Mouse (Mus musculus) spleen, postnatal 36 days (tissue): ENCODE data around the gene Cpsf4l.

Experiments
- DNase-seq, 2 experiments: peaks; one replicate each; pipeline ENCODE4 v3.0.0; 2022; ENCODE audit warnings: low spot score in 2 of 2, mixed read lengths in 1 of 2

Gene Cpsf4l

DNA sequence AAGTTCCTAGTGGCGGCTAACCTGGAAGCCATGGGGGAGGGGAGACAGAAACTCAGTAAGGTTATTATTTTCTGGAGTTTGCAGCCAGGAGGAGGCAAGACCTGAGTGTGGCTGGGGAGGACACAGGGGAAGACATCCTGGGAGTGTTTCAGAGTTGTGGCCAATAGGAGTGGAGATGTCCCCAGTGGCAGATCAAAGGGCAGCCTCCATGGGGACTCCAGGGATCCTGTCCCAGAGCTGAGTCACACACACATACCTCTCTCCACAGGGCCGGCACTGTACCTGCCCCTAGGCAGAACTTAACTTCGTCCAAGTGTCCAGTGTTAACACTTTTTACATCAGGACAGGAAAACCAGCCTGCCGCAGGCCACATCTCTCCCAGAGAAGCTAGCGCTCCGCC, 25.3 kb upstream of the Cpsf4l start:
- DNase-seq = no peak

DNA sequence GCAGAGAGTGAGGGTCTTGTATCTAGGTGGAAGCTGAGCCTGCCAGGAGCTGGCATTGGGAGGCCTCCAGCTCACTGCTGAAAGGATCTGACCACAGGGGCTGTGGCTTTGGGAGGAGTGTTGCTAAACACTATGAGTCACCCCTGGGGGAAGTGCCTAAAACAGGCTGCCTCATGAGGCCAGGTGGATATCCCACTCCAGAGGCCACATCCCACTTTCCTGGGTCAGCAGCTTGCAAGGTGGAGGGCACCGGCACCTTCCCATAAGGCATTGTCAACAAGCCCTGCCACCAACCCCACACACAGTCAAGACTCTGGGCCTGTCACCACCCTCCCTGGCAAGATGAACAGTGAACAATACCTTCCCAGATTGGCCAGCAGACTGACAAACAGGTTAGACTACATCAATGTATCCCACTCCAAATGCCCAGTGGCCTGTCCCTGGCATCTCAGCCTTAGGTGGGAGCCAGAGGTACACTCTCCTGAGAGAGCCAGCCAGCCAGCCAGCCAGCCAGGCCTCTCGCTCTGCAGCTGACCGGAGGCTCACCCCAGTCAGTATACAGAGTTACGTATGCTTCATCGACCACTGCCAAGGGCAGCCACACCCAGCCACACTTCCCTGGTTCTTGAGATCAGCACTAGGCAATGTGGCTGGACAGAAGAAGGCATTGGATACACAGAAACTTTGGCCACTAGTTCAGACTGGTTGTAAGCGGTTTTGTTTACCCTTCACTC, 24.0 kb upstream of the Cpsf4l start:
- no peak for DNase-seq

DNA sequence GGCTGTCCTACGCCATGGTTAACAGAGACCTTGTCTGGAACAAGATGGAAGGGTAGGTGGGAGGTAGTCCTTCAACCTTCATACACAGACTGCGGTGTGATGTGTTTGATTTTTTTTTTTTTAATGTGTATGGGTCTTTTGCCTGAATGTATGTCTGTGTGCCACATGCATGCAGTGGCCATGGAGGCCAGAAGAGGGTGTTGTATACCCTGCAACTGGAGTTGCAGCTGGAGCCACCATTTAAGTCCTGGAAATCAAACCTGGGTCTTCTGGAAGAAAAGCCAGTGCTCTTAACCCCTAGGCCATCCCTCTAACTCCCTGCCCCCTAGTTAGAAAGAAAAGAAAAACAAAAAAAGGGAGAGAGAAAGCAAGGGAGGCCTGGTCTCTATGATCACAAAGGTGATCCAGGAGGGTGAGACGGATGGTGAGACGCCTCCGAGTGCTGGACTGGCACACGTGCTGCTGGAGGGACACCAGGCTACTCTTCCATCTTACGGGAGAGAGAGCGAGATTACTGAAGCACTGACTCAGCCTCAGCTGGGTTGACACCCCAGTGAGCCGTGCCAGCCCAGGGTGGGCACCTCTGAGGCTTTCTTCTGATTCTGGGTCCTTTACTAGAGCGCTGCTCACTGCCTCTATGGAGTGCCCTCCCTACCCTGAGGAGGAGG, 22.3 kb upstream of the Cpsf4l start:
- no peak for DNase-seq

DNA sequence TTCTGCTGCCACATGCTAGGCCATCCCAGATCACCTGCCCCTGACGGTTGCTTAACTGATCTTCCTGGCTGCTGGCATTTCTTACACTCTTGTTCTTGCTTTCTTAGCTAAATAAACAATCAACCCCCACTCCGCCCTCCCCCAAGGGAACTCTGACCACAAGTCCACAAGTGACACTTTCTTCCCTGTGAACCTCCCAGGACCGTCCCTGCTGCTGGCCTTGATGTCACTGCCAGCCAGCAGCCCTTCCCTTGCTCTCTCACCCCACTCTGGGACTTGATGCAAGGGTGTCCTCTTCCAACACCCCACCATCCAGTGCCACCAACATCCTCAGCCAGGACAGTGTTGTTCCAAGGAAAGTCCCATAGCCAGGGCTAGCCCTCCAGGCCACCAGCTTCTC, 21.1 kb upstream of the Cpsf4l start:
- no peak for DNase-seq

DNA sequence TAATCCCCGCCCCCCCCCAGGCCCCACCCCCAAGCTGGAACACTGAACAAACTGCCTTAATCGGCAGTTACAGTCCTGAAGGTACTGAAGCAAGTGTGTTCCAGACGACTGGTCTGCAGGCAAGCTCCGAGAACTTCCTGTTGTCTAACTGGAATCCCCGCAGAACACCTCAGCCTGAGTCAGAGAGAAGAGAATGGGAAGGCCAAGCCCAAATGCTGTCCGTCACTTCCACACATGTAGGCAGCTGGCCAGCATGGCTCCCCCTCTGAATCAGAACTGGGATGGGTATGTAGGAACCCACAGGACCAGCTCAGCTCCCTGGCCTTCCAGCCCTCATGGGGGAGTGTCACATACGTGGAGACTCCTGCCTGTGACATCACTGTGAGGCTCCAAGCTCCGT, 20.1 kb upstream of the Cpsf4l start:
- no peak for DNase-seq

GRCm38 (mm10) chr11:113729239-113729638, 19.4 kb upstream of the Cpsf4l start:
- no peak for DNase-seq

DNA sequence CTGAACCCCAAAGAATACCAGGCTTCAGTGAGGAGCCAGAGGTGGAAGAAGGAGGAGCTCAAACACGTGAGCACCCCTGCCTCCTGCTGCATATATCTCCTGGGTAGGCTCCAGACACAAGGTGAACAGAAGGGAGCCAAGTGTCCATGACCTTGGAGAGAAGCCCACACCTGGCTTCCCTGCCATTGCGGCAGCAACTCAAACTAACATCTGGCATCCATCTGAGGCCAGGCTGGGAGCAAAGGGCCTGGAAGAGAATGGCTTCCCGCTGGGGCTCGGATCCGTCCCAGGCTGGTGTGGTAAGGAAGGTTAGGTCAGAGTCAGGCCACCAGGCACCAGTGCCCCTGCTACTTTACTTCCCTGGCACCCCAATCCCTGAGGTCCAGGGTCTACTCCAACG, 18.2 kb upstream of the Cpsf4l start:
- DNase-seq = no peak

DNA sequence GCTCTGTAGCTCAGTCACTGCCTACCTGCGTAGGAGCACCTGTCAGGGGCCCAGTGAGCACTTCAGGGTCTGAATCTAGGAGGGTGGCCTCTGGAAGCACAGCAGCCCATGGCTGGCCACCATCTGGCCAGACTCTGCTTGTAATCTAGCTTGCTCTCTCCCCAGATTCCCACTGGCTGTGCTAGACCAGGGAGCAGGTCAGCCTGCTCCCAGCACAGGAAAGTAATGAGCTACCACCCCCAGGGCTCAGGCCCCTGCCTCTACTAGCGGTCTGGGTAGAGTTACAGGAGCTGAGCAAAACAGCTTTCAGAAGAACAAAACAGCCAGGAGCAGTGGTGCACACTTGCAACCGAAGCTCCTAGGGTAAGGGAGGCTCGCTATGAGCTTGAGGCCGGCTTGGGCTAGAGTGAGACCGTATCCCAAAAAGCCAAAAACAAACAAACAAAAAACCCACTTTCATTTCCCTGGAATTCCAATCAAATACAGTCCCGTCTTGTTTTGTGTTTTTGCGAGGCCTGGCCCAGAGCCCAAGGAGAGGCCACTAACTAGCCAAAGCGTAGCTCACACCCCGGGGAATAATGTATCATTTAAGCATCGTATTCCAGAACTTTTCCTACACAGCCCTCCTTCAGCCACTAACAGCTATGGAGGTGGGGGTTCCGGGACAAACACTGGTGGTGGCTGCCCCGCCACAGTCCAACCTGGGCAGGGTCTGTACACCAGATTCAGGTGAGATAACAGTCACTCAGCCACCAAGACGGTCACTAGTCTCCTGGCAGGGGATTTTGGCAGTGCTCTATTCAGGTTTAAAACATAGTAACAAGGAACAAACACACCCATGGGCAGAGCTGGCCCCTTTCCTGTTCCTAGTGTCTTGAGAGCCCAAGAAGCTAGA, 17.4 kb upstream of the Cpsf4l start:
- no peak for DNase-seq

- DNase-seq = no peak
These were observed 15.6 kb upstream of the Cpsf4l start for GRCm38 (mm10) chr11:113725235-113726048.

- no peak for DNase-seq
These were observed 12.7 kb upstream of the Cpsf4l start for GRCm38 (mm10) chr11:113722405-113723090.

DNA sequence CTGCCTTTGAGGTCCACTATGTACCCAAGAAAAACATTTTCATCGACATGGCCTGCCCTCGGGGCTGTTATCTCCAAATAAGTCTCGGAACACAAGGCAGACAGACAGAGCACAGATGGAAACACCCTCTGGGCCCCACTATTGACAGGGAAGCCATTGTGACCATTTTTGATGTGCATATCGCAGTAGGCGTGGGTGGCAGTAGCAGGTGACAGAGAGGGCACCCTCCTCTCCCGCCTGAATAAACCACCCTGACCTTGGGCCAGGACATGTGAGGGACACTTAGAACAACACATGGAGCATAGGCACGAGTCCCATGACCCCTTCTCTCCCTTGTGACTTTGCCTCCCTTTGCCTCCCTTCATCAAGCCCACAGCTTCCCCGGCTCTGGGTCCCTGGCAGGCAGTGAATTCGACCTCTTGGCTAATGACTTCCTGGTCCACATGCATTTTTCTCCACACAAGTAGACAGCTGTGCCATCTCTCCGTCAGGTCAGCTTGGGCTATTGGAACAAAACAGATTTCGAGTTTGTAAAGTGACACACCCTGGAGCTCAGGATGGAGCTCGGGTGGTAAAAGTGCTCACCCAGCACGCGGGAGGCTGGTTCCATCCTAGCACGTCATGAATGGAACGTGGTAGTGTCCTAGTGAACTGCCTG, 8.1 kb upstream of the Cpsf4l start:
- no peak for DNase-seq

DNA sequence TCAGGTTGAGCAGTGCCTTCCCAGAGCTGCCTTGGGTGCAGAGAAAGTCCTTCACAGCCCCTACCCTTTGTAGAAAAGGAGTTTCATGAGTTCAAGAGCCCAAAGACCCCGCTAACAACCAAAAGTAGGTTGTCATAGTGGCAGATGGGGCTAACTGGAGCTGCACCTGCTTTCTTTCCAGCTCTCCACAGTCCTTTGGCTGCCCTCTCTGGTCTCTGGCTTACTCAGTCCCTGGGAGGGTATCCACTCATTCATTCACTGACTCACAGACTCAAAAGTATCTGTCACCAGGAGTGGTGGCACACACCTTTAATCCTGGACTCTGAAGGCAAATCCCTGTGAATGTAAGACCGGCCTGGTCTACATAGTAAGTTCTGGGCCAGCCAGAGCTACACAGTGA, 6.3 kb upstream of the Cpsf4l start:
- DNase-seq = no peak

GRCm38 (mm10) chr11:113715078-113715674, 5.4 kb upstream of the Cpsf4l start:
- peak in 1 of 2 experiments; percentile 17 for DNase-seq

DNA sequence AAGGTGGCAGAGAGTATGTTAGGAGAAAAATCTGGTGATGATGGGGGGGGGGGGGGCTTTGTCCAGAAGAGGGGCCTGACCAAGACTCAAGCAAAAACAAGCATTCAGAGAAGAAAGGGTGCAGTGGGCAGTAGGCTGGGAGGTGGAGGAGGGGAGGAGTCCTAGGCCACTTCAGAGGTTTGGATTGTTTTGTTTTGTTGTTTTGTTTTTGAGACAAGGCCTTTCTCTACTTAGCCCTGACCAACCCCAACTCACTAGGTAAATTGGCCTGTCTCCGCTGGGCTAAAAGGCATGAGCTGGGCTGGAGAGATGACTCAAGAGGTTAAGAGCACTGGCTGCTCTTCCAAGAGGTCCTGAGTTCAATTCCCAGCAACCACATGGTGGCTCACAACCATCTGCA, 1.2 kb upstream of the Cpsf4l start:
- DNase-seq = no peak

- no peak for DNase-seq
These were observed 500 bp upstream of the Cpsf4l start for GRCm38 (mm10) chr11:113710257-113710777.

DNA sequence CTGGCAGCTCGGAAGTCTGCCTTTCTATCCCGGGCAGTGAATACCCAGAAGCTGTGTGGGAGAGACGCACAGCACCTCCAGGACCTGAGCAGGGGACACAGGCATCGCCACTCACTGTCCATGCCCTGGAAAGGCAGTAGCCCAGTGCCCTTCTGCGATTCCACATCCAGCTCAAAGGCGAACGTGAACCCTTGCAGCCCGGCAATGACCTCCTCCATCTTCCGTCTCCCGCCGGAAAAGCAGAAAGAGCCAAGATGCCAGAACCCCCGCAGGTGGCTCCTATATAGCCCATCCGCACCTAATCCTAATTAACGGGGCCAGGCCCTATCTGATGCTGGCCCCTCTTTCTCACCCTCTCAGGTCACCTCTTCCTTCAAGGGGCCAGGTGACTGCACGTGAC, 545 bp downstream of the Cpsf4l start:
- no peak for DNase-seq

DNA sequence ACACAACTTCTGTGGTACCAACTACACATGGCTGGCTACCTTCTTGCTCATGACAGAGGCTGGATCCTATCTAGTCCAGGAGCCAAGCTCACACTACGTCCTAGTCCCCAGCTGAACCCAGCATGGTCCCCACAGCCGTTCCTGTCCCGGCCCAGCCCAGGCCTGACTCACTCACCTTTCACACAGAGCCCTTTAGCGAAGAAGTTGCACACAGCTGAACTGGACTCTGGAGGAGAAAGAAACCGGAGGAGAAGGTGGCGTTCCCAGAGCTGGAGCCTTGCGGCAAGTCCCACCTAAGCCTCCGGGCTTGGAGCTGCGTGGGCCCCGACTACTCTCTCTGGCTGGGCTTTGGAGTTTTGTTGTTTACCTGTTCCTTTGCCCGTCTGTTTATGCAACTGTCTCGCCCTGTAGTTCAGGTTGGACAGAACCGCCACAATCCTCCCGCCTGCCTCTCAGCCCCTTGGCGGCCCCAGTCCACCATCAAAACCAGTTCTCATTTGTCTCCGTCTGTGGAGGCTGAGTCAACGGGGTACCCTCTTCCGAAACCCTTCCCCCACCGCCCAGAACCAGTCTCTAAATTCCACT, 1.1 kb downstream of the Cpsf4l start:
- no peak for DNase-seq

DNA sequence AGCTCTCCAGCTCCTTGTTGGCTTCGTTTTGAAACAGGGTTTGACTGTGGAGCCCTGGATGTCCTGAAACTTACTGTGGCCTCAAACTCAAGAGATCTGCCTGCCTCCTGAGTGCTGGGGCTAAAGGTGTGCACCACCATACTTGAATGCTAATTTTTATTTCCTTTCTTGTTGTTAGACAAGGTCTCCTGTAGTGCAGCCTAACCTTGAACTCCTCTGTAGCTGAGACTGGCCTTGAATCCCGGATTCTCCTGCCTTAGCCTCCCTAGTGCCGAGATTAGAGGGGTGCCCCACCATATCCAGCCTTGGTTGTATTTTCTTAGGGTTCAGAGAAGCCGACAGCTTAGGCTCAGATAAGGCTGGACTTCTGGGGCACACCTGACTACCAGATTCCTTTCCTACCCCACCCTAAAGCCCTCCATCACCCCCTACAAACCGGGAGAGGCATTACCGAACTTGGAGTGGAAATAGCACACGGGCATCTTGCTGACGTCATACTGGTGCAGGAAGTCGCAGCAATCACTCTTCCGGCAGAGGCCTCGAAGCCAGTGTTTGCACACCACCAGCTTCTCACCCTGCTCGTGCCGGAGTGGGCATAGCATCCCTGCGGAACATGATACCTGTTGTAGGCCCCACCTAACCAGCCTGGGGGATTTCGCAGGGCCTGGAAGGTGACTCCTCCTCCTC, 3.7 kb downstream of the Cpsf4l start:
- DNase-seq = no peak

GRCm38 (mm10) chr11:113703758-113704157, 6.1 kb downstream of the Cpsf4l start:
- peak; percentile 50 to 55 for DNase-seq
